Mouse (Mus musculus) adrenal gland, adult 18-20 months (tissue): ENCODE results near the gene Acvr1b. TPM values are rescaled to one million over a fixed set of nuclear protein-coding genes. Genes with fewer than 3 reads are reported as not detected.

Experiments
- DNase-seq, 2 experiments: peaks; one replicate each; pipeline ENCODE4 v3.0.0; 2021 to 2022; ENCODE audit warnings: low spot score in 2 of 2
- total RNA-seq, 2 experiments: library from RNA; stranded (reverse); gene quantifications; 1 replicate in 1 of 2; 2 replicates in 1 of 2; pipeline ENCODE4 v1.2.3; 2021

Gene Acvr1b
- total RNA-seq, 2 experiments from 2014 or later, result 5.8 to 5.9 TPM

DNA sequence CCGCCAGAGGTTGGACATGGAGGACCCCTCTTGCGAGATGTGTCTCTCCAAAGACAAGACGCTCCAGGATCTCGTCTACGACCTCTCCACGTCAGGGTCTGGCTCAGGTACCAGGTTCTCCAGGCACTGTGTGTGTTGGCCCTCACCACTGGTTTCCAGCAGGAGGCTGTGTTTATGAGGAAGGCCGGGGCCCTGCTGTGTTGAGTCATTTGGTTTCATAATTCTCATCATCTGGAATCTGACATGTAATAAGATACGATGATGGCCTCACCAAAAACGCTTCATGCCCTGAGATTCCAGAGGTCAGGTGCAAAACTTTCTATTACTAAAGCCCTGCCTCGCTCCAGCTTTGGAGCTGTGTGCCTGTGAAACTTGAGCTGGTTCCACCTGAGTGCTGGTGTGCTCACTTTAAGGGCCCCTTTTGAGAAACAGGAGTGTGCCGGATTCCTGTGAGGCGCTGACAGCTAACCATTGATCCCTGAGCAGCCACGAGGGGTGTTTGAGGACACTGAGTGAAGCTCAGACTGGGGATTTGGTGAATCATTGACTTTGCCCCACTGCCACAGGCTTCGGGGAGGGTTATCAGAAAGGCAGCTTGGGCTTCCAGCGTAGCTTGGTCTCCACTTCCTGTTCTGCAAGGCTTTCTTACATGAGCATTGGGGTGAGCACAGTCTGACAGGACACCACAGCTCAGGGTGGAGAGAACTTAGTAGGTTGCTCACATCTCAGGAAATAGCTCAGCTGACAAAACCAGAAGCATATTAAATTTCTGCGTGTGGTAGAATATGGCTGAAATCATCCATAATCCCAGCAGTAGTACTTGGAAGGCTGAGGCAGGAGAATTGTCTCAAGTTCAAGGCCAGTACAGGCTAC is 21.3 kb downstream of the Acvr1b start:
- no peak for DNase-seq

DNA sequence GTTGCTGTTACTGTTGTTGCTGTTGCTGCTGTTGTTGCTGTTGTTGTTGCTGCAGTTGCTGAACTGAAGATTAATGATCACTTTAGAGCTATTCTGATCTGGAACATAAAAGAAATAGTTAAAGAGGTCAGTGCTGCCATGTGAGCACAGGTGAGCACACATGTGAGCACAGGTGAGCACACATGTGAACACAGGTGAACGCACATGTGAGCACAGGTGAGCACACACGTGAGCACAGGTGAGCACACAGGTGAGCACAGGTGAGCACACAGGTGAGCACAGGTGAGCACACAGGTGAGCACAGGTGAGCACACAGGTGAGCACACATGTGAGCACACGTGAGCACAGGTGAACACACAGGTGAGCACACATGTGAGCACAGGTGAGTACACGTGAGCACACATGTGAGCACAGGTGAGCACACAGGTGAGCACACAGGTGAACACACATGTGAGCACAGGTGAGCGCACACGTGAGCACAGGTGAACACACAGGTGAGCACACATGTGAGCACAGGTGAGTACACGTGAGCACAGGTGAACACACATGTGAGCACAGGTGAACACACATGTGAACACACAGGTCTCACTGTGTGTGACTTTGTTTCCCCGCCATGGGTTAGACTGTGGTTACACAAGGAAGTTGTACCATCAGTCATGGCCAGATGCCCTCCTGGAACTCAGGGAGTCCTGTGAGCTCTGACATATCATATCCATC is 22.4 kb downstream of the Acvr1b start:
- DNase-seq, result no peak

DNA sequence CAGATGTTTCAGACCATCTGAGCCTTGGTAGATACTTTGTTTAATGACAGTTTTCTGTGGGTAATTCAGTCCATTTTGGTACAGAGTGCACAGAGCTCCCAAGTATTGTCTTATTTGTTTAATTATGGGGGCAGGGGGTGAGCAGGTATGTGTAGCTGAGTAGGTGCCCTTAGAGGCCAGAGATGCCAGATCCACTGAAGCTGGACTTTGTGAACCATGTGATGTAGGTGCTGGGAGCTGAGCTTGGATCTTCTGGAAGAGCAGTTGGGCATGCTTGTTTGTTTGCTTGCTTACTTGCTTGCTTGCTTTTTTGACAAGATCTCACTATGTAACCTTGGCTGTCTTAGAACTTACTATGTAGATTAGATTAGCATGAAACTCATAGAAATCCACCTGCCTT is 23.1 kb downstream of the Acvr1b start:
- no peak for DNase-seq

DNA sequence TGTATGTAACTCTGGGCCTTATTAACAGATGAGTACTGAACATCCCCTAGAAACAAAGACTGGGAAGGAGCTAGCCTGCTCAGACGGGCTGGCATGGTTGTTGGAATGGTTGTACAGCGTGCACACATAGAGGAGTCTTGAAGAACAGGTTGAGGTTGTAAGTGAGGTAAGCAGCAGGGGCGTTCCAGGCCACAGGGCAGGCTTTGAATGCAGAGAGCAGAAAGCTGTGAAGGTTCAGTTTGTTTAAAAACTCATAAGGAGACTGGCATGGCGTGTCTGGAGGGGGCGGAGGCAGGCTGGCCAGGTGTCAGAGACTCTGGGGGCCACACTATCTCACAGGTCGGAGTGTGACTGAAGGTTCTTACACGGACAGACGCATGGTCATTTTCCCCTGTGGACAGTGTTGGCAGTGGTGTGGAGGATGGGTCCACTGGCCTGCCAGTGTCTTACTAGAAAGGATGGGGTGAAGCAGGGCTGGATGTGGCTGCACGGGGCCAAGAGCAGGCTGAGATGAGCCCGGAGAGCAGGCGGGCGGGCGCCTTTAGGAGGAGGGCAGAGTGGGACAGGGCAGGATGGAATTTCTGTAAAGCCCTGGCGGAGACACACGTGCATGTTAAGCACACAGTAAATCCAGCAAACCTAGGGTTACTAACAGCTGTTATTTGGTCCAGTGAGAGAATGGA is 23.8 kb downstream of the Acvr1b start:
- no peak for DNase-seq

DNA sequence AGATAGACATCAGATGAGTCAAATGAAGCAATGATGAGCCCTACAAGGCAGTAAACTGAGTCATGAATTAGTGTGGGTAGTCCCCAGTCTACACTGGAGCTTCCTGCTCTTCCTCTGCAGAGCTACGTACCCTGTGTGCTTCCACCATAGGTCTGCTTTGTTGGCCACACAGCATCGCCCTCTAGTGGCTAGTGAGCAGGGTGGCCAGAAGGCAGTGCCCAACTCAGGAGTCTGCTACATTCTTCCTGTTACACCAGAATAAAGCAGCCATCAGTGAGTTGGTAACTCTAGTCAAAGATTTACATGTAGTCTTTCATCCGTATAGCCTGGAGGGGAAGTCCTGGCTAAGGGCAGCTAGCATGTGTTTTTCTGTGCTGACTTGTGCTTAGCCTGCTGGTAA is 24.4 kb downstream of the Acvr1b start:
- peak; percentile 66 to 70 for DNase-seq

DNA sequence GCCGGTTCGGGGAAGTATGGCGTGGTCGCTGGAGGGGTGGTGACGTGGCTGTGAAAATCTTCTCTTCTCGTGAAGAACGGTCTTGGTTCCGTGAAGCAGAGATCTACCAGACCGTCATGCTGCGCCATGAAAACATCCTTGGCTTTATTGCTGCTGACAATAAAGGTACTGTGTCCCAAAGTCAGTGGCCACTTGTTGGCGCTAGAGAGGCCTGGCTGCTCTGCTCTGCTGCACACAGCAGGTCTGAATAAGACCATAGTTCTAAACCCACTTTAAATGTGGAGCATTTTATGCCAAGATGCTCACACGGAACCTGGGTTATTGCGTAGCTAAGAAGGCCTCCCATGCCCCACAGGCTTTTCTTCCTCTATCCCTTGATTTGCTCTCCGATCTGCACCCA is 25.0 kb downstream of the Acvr1b start:
- DNase-seq, result no peak

DNA sequence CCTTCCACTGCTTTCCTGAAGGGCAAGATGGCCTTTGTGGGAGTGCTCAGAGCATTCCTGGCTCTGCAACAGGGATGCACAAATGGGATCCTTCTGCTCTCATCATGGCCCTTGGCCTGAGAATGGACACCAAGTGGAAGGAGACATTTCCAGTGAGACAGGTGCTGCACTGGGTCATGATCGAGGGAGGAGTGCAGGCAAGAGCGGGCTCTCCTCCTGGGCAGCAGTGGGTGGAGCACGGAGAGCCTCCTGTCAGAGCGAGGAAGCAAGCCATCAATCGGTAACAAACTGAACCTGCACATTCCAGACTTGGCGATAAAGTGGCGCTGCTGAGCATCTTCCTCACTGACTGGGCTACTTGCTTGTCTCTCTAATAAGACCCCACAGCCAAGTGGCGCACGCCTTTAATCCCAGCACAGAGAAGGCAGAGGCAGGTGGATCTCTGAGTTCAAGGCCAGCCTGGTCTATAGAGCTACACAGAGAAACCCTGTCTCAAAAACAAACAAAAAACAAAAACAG is 27.0 kb downstream of the Acvr1b start:
- no peak for DNase-seq

DNA sequence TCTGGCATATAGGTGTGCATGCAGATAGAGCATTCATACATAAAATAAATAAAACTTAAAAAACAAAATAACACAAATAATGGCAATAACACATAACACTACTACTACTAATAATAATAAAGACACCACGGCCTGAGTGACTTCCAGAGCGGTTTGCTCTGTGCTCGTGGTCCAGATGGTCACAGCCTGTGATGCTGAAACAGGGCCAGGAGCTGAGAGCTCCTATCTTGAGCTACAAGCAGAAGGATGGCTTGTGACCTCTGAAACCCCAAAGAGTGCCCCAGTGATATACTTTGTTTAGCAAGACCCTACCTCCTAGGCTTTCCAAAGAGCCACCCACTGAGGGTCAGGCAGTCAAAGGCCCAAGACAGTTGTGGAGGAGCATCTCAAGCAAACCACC is 27.5 kb downstream of the Acvr1b start:
- no peak for DNase-seq

DNA sequence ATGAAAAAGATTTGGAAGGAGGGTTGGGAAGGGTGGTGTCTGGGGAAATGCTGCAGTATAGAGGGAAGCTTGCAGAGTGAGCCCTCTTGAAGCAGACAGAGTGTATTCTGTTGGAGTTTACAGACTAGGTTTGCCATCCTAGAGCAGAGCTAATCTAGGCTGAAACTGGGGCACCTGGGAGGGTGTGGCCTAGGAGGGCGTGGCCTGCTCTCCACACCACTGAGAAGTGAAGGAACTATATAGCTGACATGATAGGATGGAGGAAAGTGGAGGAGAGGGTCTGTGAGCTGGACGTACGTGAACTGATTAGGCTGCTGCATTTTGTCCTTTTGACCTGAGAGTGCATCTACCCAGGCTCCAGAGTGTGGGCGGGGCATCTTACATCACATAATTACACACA is 29.8 kb downstream of the Acvr1b start:
- DNase-seq, result no peak

DNA sequence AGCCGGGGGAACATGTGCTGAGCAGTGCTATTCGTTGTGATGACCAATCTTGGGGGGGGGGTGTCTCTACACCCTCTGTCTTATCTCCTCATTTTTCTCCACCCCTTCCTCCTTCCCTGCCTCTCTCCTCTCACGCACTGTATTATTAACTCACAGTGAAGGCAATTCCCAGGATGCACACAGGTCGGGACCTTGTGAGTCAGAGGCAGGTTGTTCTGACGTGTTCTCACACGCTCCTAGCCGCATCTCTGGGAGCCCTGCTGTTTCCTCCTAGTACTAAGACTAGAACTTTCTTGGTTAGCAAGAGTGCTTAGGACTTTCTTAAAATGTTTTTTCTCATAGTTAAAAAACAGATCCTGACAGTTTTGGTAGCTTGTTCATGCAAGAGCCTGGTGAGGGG is 30.9 kb downstream of the Acvr1b start:
- no peak for DNase-seq

DNA sequence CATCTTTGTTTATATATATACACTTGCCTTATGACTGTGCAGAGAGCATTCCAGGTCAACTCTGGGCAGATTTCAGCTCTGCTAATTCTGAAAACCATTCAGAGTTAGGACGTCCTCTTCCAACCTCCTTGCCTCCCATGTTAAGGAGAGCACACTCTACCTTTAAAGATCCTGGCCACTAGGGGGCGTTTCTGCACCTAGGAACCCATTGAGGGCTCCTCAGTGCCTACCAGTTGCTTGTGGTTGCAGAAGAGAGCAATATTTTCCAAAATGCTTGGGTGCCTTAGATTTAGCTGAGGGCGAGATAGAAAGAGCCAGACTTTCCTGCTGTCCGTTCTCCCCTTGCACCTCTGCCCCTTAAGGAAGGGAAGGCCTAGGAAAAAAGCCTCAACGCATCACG is 36.4 kb downstream of the Acvr1b start:
- DNase-seq, result peak; percentile 55 to 65

DNA sequence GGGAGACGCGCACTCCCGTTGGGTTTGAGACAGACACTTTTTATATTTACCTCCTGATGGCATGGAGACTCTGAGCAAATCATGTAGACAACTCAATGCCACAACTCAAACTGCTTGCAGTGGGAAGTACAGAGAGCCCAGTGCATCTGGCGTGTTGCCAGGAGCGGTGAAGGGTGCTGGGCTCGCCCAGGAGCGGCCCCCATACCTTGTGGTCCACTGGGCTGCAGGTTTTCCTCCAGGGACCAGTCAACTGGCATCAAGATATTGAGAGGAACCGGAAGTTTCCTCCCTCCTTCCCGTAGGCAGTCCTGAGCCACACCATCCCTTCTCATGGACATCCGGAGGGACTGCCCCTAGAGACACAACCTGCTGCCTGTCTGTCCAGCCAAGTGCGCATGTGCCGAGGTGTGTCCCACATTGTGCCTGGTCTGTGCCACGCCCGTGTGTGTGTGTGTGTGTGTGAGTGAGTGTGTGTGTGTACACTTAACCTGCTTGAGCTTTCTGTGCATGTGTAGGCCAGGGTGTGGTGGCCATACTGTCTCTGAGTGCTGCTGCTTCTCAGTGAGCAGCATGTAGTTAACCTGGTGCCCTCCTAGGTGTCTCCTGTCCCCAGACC is 37.2 kb downstream of the Acvr1b start:
- no peak for DNase-seq

DNA sequence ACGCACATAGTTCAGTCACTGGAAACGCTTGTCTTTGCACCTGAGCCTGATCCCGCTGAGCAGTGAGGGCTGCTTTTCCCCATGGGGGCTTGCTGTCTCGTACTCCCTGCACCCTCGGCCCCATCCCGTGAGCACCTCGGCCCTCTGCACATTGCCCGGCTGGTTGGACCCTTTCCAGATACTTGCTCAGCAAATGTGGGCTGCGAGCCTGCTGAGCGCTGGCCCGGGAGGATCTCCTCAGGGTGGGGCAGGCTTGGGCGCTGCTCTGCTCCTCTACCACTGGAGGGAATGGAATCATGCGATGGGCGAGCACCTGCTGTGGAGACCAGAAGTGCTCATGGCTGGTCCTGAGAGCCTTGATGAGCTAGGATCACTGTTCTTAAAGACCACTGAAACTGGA is 38.6 kb downstream of the Acvr1b start:
- no peak for DNase-seq

DNA sequence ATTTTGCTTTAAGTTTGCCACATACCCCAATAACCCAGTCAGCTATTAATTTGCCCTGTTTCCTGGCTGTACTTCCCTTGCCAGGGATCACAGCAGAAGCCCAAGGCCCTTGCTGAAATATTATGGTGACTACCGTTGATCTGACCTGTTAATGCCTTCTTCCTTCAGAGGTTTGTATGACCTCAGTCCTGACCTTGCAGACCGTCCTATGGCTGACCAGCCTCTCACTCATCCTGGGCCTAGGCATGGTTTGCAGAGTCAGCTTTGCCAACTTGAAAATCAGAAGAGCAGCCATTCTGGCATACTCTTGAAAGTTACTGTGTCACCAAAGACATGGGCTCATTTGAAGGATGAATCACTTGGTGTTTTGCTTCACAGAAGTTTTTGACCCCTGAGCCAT is 41.3 kb downstream of the Acvr1b start:
- no peak for DNase-seq

DNA sequence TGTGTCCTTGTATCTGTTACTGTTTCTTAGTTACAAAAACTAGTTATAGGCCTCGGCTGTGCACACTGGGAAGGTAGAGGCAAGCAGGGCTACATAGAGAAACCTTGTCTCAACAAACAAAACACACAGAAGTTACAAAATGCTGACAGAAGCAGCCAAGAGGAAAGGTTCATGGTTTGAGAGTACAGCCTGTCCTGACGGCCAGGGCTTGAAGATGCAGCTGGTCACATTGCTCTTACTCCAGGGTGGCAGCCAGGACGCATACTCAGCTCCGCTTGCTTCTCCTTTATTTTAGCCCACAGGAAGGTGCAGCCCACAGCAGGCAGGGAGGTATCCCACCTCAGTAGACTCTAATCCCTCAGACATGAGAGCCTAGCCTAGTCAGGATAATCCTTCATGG is 42.2 kb downstream of the Acvr1b start:
- no peak for DNase-seq

DNA sequence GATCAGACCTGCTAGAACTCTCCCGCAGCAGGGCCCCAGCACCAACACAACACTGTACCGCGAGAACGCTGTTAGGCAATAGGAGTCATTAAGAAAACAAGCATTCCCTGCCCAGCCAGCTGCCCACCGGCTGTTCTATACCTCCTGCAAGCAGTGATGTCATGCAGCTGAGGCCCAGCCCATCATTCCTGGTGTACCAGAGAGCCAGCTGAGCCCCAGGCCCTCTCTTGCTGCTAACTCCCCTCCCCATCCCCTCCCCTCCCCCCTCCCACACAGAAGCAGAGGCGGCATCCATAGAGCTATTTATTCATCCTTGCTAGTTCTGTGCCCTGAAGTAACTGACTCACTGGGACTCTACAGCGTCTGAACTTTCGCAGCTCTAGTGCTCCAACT is 47.0 kb downstream of the Acvr1b start:
- no peak for DNase-seq

DNA sequence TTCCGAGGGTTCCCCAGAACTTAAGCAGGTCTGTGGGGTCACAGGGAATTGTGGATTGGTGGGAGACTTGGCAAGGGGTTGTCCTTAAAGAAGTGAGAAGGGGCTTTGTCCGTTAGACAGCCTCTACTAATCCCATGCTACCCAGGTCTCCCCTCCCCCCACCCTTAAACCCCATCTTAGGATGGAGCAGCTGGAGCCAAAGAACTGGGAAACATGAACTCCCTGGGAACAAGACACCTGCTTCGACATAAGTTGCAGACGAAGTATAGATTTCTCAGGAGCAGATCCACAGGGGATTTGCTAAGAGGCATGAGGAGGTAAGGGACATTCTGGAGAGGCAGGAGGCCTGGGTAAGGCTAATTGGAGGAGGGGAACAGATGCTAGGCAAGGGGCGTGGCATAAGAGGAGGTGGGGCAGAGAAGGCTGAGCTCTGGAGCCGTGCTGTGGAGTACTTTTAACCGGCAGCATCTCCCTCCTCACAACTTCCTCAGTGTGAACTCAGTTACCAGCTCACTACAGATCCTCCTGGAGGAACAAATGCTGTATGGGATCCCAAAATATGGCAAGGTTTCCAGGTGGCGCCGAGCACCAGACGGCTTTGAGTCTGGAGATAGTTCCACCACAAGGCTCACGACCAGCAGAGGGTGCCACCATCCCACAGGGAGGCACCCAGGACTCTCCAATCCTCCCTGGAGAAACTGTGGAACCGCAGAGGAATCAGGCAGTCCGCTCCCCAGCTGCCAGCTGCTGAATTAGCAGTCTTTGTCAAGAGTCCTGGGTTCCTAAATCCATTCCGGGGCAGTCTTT is 47.6 kb downstream of the Acvr1b start:
- DNase-seq, result peak; percentile 91

DNA sequence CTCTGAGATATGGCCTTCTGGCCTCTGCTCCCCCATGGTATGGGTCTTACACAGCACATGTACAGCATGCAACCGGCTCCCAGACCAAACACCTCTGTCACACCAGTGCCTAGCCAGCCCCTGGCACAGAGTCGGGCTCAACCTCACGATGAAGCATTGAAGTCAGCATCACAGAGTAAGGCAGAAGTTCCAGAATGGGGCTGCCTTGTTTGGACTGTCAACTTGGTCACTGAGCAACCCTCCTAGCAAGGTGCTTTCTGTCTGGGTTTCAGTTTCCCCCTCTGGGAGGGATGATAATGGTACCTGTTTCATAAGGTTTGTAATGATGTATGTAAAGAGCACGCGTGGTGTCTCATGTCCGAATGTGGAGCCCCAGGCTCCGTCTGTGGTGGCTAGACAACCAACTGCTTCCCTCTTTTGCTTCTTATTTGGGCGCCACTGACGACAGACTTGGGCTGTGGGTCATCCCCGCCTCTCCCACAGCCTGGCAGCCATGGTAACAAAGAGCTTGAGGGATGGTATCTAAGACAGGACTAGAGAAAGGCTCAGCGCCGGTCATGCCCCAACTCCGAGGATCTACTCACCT is 49.1 kb downstream of the Acvr1b start:
- DNase-seq, result no peak

DNA sequence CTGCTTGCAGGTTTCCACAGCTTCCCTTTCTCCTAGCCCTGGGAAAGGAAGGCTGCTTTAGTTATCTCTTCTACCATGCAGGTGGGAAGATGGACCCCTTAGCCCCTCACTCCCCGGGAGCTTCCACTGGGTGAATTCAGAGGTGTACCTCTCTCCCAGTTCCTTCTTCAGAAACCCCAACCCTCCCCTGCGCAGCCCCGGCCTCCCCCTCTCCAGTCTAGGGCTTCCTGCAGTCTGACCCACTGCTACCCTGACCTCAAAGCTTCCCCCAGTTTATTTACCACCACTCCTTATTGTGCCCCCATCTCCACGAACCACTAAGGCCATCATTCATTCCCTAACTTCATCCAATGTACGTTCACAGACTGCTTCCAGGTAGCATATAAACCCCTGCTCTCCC is 49.7 kb downstream of the Acvr1b start:
- no peak for DNase-seq
